Mouse (Mus musculus) embryonic facial prominence, embryonic 13.5 days (tissue): Measurements from ENCODE around the gene Ctso. TPM values are rescaled to one million over a fixed set of nuclear protein-coding genes. Genes with fewer than 3 reads are reported as not detected.

Source experiments
- ATAC-seq: fragments of 200-750 bp; cut with Nextera tagmentation; 2 replicates; pipeline ENCODE4 v1.8.0; 2017; ENCODE audit warnings: low read depth; ENCODE audit not compliant: insufficient number of reproducible peaks, insufficient read depth, low FRiP score, low TSS enrichment
- H3K27ac ChIP-seq: fragments of 300-500 bp; sonication (generic); 2 replicates; pipeline ENCODE4 v1.5.1; 2015; ENCODE audit warnings: moderate library complexity, mild to moderate bottlenecking, inconsistent platforms
- H3K27me3 ChIP-seq: fragments of 300-500 bp; sonication (generic); 2 replicates; pipeline ENCODE4 v1.6.1; 2015; ENCODE audit warnings: mild to moderate bottlenecking, inconsistent platforms
- H3K36me3 ChIP-seq: fragments of 300-500 bp; sonication (generic); 2 replicates; pipeline ENCODE4 v1.6.1; 2015; ENCODE audit warnings: mild to moderate bottlenecking, inconsistent platforms
- H3K4me1 ChIP-seq: fragments of 300-500 bp; sonication (generic); 2 replicates; pipeline ENCODE4 v1.6.1; 2015; ENCODE audit warnings: inconsistent platforms
- H3K4me2 ChIP-seq: fragments of 300-500 bp; sonication (generic); 2 replicates; pipeline ENCODE4 v1.6.1; 2015; ENCODE audit warnings: moderate library complexity, mild to moderate bottlenecking, inconsistent platforms
- H3K4me3 ChIP-seq: fragments of 300-500 bp; sonication (generic); 2 replicates; pipeline ENCODE4 v1.5.1; 2015; ENCODE audit warnings: mild to moderate bottlenecking, inconsistent platforms
- H3K9ac ChIP-seq: fragments of 300-500 bp; sonication (generic); 2 replicates; pipeline ENCODE4 v1.6.1; 2015; ENCODE audit warnings: mild to moderate bottlenecking, inconsistent platforms
- H3K9me3 ChIP-seq: fragments of 300-500 bp; sonication (generic); 2 replicates; pipeline ENCODE4 v1.6.1; 2016; ENCODE audit warnings: inconsistent platforms
- WGBS: fragments of 180-500 bp; shearing (Covaris S2); methylation state at CpG from one replicate; pipeline ENCODE4 v1.1.7; 2015; ENCODE audit warnings: mixed read lengths; 5-methylcytosine and 5-hydroxymethylcytosine counted together
- polyA plus RNA-seq: library from polyadenylated mRNA; unstranded; fragments of >200 nt; fragmentation: Nextera tagmentation; extraction: Ambion mirVana; gene quantifications from 2 replicates; pipeline ENCODE4 v1.2.1, GENCODE M21; 2015

Gene Ctso
- polyA plus RNA-seq, 1 experiment from 2014 or later = 11.2 TPM

GRCm38 (mm10) chr3:81961336-81961735 is 28.9 kb downstream of the Ctso start:
- 84% methylated on average over 5 of the region's 5 CpGs for WGBS
- ATAC-seq = no peak
- no peak overlapping the region for H3K4me3 ChIP-seq

GRCm38 (mm10) chr3:81963768-81964167 is 31.4 kb downstream of the Ctso start:
- no peaks in the 10 kb centered on the region for H3K36me3 ChIP-seq
- H3K4me3 ChIP-seq = no peak overlapping the region
- no peak overlapping the region for H3K27ac ChIP-seq
- no peak overlapping the region for H3K9ac ChIP-seq
- no peaks in the 10 kb centered on the region for H3K27me3 ChIP-seq
- H3K4me2 ChIP-seq = no peak overlapping the region
- ATAC-seq = no peak
- no peaks in the 10 kb centered on the region for H3K4me1 ChIP-seq
- WGBS = 45% methylated on average over 5 of the region's 5 CpGs
- no peaks in the 10 kb centered on the region for H3K9me3 ChIP-seq

More at GRCm38 (mm10) chr3:81961336-81961735, 28.9 kb downstream of the Ctso start:
- Histone ChIP-seq H3K9ac (no peak overlapping the region), H3K27ac (no peak overlapping the region), H3K36me3 (no peaks in the 10 kb centered on the region), H3K4me2 (no peak overlapping the region), H3K27me3 (no peaks in the 10 kb centered on the region), H3K4me1 (no peaks in the 10 kb centered on the region), H3K9me3 (no peaks in the 10 kb centered on the region)

- no peak overlapping the region for H3K4me3 ChIP-seq
- no peak overlapping the region for H3K4me2 ChIP-seq
- no peaks in the 10 kb centered on the region for H3K4me1 ChIP-seq
- no peak overlapping the region for H3K27ac ChIP-seq
- H3K9ac ChIP-seq = no peak overlapping the region
- no peaks in the 10 kb centered on the region for H3K9me3 ChIP-seq
- no peaks in the 10 kb centered on the region for H3K27me3 ChIP-seq
- ATAC-seq = no peak
- 60% methylated on average over 3 of the region's 3 CpGs for WGBS
- H3K36me3 ChIP-seq = no peaks in the 10 kb centered on the region
These were observed 32.2 kb downstream of the Ctso start for GRCm38 (mm10) chr3:81964596-81964995.

- no peak overlapping the region for H3K4me3 ChIP-seq
- H3K9me3 ChIP-seq = no peaks in the 10 kb centered on the region
- no peak for ATAC-seq
- no peak overlapping the region for H3K9ac ChIP-seq
- H3K4me1 ChIP-seq = no peaks in the 10 kb centered on the region
- no peaks in the 10 kb centered on the region for H3K36me3 ChIP-seq
- H3K27me3 ChIP-seq = no peaks in the 10 kb centered on the region
- H3K27ac ChIP-seq = no peak overlapping the region
- no peak overlapping the region for H3K4me2 ChIP-seq
- 76% methylated on average over 4 of the region's 4 CpGs for WGBS
These were observed 43.2 kb downstream of the Ctso start for GRCm38 (mm10) chr3:81975607-81976006.

- no peaks in the 10 kb centered on the region for H3K36me3 ChIP-seq
- H3K4me1 ChIP-seq = no peaks in the 10 kb centered on the region
- no peak within 1 kb of the TSS for H3K27ac ChIP-seq
- no peaks in the 10 kb centered on the region for H3K9me3 ChIP-seq
- no peak within 1 kb of the TSS for H3K4me3 ChIP-seq
- H3K9ac ChIP-seq = no peak within 1 kb of the TSS
- no peak within 1 kb of the TSS for H3K4me2 ChIP-seq
- H3K27me3 ChIP-seq = no peaks in the 10 kb centered on the region
- ATAC-seq = no peak
These were observed 43.7 kb downstream of the Ctso start, which contains the start of gene Tdo2 for GRCm38 (mm10) chr3:81976102-81976501. Tdo2 (minus strand) TSS chr3:81976202.

- H3K4me1 ChIP-seq = no peaks in the 10 kb centered on the region
- H3K4me2 ChIP-seq = no peak overlapping the region
- ATAC-seq = no peak
- no peaks in the 10 kb centered on the region for H3K36me3 ChIP-seq
- no peaks in the 10 kb centered on the region for H3K9me3 ChIP-seq
- H3K9ac ChIP-seq = no peak overlapping the region
- no peak overlapping the region for H3K4me3 ChIP-seq
- H3K27me3 ChIP-seq = no peaks in the 10 kb centered on the region
- no peak overlapping the region for H3K27ac ChIP-seq
- 90% methylated on average over 5 of the region's 5 CpGs for WGBS
These were observed 49.2 kb downstream of the Ctso start for GRCm38 (mm10) chr3:81981576-81981975.

- H3K9ac ChIP-seq = no peak within 1 kb of the TSS
- H3K4me1 ChIP-seq = no peaks in the 10 kb centered on the region
- H3K27me3 ChIP-seq = no peaks in the 10 kb centered on the region
- no peak for ATAC-seq
- H3K36me3 ChIP-seq = no peaks in the 10 kb centered on the region
- no peak within 1 kb of the TSS for H3K27ac ChIP-seq
- H3K4me2 ChIP-seq = no peak within 1 kb of the TSS
- H3K4me3 ChIP-seq = no peak within 1 kb of the TSS
- no peaks in the 10 kb centered on the region for H3K9me3 ChIP-seq
- 81% methylated on average over 5 of the region's 5 CpGs for WGBS
These were observed 49.6 kb downstream of the Ctso start, which contains the start of gene Asic5 for GRCm38 (mm10) chr3:81981990-81982389. Asic5 (plus strand) TSS chr3:81982290.

GRCm38 (mm10) chr3:81983120-81983895 is 50.9 kb downstream of the Ctso start:
- Histone ChIP-seq H3K27me3 (no peaks in the 10 kb centered on the region), H3K9ac (no peak overlapping the region), H3K9me3 (no peaks in the 10 kb centered on the region), H3K4me2 (no peak overlapping the region), H3K4me3 (no peak overlapping the region), H3K4me1 (no peaks in the 10 kb centered on the region), H3K36me3 (no peaks in the 10 kb centered on the region), H3K27ac (no peak overlapping the region)
- ATAC-seq = no peak
- WGBS = 80% methylated on average over 8 of the region's 8 CpGs

GRCm38 (mm10) chr3:81985100-81985499 is 52.7 kb downstream of the Ctso start:
- H3K27me3 ChIP-seq = no peaks in the 10 kb centered on the region
- no peak overlapping the region for H3K9ac ChIP-seq
- 46% methylated on average over 1 of the region's 1 CpGs for WGBS
- H3K4me3 ChIP-seq = no peak overlapping the region
- no peaks in the 10 kb centered on the region for H3K9me3 ChIP-seq
- no peaks in the 10 kb centered on the region; the same call in 1 of the 2 replicates for H3K4me1 ChIP-seq
- no peak for ATAC-seq
- H3K4me2 ChIP-seq = no peak overlapping the region
- no peak overlapping the region for H3K27ac ChIP-seq
- H3K36me3 ChIP-seq = no peaks in the 10 kb centered on the region

GRCm38 (mm10) chr3:81986103-81986502 is 53.7 kb downstream of the Ctso start:
- H3K4me3 ChIP-seq = no peak overlapping the region
- H3K4me2 ChIP-seq = no peak overlapping the region
- no peak overlapping the region for H3K27ac ChIP-seq
- 93% methylated on average over 2 of the region's 2 CpGs for WGBS
- H3K9ac ChIP-seq = no peak overlapping the region
- ATAC-seq = no peak
- no peaks in the 10 kb centered on the region for H3K36me3 ChIP-seq
- no peaks in the 10 kb centered on the region for H3K27me3 ChIP-seq
- no peaks in the 10 kb centered on the region; the same call in 1 of the 2 replicates for H3K4me1 ChIP-seq
- H3K9me3 ChIP-seq = no peaks in the 10 kb centered on the region

GRCm38 (mm10) chr3:81987628-81988027 is 55.2 kb downstream of the Ctso start:
- 89% methylated on average over 3 of the region's 3 CpGs for WGBS
- no peaks in the 10 kb centered on the region for H3K27me3 ChIP-seq
- H3K27ac ChIP-seq = no peak overlapping the region
- ATAC-seq = no peak
- H3K4me1 ChIP-seq = no peaks in the 10 kb centered on the region; the same call in 1 of the 2 replicates
- H3K4me3 ChIP-seq = no peak overlapping the region
- no peak overlapping the region for H3K9ac ChIP-seq
- no peak overlapping the region for H3K4me2 ChIP-seq
- no peaks in the 10 kb centered on the region for H3K9me3 ChIP-seq
- no peaks in the 10 kb centered on the region for H3K36me3 ChIP-seq

GRCm38 (mm10) chr3:81989692-81990141 is 57.3 kb downstream of the Ctso start:
- ATAC-seq = no peak
- WGBS = 19% methylated on average over 2 of the region's 2 CpGs
- H3K36me3 ChIP-seq = no peaks in the 10 kb centered on the region

More at GRCm38 (mm10) chr3:81989692-81990141, 57.3 kb downstream of the Ctso start:
- Histone ChIP-seq H3K9me3 (no peaks in the 10 kb centered on the region), H3K27ac (no peak overlapping the region), H3K4me2 (no peak overlapping the region), H3K27me3 (no peaks in the 10 kb centered on the region), H3K4me1 (no peaks in the 10 kb centered on the region; the same call in 1 of the 2 replicates), H3K4me3 (no peak overlapping the region), H3K9ac (no peak overlapping the region)
